Mouse (Mus musculus) CD4-positive naive resting alpha-beta T cell, adult 57 days (primary cell): ENCODE data around the gene Mettl26. TPM values are rescaled to one million over a fixed set of nuclear protein-coding genes. Genes with fewer than 3 reads are reported as not detected.

Source experiments
- total RNA-seq: library from RNA; stranded (reverse); gene quantifications from one replicate; pipeline ENCODE4 v1.2.4, GENCODE M21; 2023

Gene Mettl26
- total RNA-seq = 29.1 TPM

DNA sequence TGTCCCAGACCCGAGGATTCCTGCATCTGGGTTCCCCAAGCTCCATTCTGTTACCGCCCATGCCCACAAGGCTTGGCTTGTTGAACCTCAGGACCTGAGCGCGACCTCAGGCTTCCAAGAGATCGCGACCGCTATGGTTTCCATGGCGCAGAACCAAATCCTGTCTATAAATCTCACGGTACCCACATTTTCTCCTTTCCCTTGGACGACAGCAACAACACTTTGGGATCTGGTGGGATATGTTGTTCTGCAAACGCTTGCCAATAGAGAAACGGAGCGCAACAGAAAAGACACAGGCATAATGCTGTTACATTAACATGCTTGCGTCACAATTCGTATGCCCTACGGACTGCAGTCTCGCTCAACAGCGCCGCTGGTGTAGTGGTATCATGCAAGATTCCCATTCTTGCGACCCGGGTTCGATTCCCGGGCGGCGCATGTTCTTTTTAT lies at the start of gene Mettl26:
TSS of gene Mettl26 (plus strand) at position 354 of the 450 bp plus-strand sequence.

DNA sequence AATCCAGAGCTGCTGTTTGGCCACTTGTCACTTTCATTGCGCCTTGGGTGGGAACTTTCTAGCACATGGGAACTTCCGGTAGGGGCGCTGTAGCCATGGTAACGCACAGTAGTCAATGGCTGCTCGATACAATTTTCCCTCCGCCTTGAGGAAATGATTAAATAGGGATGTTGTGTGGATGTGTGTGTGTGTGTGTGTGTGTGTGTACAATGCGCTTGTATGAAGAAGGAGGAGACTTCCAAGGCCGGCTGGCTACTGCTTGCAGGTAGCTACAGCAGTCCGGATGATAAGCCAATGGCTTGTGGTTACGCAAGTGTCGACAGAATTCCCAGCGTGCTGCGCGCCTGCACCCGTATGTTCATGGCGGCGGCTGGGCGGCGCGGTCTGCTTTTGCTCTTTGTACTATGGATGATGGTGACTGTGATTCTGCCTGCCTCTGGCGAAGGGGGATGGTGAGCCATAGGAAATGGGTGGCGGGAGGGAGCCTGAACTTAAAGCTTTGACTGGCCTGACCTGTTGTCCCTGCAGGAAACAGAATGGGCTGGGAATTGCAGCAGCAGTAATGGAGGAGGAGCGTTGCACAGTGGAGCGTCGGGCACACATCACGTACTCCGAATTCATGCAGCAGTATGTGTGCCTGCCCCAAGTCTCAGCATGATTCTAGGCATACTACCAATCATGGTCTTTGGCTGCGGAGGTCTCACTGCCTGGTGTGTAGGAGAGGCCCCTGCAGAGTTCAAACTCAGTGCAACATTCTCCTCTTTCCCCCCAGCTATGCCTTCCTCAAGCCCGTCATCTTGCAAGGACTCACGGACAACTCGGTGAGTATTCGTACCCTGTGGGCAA lies 45.9 kb upstream of the Mettl26 start, which contains the start of gene Jmjd8:
TSS of gene Jmjd8 (plus strand) at position 156 of the 846 bp plus-strand sequence.

DNA sequence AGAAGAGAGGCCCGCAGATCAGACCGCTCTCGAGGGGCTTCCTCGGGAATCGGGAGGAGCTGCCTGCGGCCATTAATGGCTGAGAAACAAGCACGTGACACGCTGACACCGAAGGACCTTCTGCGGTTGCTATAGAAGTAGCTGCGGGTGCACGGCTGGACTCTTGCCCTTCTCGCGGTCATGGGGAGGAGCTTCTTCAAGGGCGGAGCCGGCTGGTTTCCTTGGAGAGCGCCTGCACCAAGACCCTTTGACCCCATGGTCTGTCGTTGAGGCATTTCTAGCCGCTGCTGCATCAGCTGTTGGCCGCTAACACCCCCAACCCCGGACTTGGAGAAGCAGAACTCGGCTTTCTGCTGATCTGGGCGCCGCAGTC lies 41.6 kb upstream of the Mettl26 start, which contains the start of gene Stub1:
TSS of gene Stub1 (minus strand) at position 114 of the 373 bp plus-strand sequence.

DNA sequence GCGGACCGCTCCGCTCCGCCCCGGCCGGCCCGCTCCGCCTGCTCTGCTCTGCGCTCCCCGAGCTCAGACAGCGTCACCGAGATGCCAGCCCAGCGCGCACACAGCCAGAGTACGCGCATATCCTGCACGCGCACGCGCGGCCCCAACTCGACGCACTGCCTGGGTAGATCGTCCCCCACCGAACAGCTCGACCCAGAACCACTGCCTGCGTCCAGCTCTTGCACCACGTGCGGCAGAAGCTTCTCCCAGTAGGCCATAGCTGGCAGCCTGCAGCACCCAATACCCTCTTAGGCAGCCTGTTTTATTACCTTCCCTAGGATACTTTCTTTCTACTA lies 37.8 kb upstream of the Mettl26 start, which contains the start of gene Rhbdl1:
TSS of gene Rhbdl1 (minus strand) at position 220 of the 335 bp plus-strand sequence.

DNA sequence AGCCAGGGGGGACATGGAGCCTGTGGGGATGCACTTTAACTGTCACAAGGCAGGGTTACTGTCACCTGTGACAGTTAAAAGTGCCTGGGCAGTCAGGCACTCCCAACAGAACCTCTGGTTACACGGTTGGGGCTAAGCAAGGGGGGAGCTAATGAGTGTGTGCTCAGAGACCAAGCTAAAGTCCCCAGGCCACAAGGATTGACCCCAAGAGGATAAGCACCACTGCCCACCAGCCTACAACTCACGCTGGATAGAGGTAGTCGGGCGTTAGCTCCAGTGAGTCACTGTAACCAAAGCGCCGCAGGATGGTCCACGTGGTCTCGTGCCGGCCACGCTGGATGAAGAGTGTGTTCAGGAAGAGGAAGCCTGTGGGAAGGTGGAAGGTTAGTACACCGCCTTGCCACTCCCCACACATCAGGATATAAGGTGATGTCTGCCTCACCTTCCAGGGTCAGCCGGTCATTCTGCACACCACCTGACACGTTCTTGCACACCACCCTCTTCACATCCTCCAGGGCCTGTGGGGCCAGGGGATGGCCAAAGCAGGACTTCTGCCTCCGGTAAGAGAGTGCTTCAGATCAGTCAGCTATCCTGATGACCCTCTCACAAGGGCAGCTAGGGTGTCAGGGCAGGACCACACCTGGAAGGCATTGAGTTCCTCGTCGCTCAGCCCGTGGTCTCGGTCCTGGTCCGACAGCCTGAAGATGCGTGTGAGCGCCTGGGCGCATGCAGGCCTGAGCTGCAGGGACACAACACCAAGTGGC lies 33.6 kb upstream of the Mettl26 start, which contains the start of gene Gm20683:
TSS of gene Gm20683 (minus strand) at position 647 of the 764 bp plus-strand sequence.

DNA sequence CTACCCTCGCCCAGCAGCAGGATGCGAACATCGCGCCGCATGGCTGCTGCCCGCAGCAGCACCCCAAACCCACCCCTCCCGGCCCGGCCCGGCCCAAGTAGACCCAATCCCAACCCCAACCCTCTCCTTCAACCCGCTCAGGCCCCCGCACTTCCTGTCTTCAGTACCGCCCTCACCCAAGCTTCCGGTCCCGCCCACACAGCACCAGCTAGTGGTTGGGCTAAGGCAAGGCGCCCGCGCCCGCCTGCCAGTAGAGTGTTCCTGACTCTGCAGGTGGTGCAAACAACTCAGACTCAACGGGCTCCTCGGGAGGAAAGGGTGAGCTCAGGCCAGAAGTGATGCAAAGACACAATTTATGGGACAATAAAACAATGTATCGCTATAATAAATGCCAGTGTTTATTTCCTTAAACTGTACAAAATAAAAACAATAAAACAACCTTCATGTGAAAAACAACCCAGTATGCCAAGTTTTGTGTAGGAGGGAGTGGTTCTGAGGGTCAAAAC lies 30.4 kb upstream of the Mettl26 start, which contains the start of gene Rhot2:
TSS of gene Rhot2 (minus strand) at position 456 of the 506 bp plus-strand sequence.

DNA sequence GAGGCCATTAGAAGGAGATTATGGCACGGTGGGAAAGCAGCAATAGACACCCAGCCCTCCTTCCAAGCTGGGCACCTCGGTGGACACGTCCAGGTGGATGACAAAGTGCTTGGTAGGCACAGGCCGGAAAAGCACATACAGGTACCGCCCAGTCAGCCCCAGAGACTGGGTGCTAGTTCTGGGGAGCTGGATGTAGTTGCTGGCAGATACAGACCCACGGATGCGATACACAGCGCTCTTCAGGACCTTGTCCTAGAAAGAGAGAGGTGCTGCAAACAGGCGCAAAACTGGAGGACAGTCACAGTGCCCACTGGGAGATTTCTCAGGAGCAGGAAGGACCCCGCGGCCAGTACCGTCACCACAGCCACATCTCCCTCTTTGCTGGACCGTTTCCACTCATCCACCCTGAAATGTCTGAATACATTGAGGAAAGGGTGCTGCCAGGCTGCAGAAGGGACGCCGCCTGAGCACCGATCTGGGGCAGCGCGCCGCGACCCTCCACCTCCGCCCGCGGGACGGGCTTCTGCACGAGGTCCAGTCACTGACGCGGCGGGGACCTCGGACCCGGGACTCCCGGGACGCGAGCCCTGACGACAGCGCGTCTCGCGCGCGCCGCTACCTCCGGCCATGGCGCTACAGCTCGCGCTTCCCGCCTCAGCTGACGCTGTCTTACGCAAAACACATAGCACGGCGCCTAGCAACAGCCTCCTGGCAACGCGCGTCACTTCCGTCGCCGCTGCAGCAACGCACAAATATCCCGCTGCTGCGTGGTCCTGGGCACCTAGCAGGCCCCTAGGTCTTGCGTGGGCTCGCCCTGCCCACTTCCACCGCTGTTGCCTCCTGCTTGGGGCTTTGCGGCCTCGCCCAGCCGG lies 13.8 kb upstream of the Mettl26 start, which contains the start of gene Wdr90:
TSS of gene Wdr90 (minus strand) at position 670 of the 872 bp plus-strand sequence.

DNA sequence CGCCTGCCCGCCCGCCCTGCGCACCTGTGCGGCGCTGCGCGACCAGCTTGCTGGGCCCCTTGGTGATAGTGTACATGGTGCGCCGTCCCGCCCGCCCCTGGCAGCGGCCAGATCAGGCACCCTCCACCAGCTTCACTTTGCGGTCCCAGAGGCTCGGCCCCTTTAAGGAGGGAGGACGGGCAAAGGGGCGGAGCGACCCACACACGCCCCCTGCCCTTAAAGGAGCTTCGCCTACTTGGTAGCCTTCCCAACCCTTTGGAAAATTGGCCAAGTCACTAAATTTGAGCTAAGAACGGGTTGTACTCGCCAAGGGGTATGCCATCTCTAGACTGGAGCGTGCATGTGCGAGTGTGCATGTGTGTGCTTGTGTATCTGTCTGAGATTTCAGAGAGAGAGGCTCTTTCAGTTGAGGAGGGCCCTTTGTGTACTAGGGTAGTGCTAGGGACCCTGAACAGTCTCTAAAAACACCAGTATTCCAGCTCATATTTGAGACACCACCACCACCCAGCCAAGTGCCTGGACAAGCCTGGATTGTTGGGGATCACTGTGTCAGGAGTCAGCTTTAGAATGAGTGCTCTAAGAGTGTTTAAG lies 6.2 kb upstream of the Mettl26 start, which contains the start of gene Mcrip2:
TSS of gene Mcrip2 (minus strand) at position 164 of the 591 bp plus-strand sequence.

DNA sequence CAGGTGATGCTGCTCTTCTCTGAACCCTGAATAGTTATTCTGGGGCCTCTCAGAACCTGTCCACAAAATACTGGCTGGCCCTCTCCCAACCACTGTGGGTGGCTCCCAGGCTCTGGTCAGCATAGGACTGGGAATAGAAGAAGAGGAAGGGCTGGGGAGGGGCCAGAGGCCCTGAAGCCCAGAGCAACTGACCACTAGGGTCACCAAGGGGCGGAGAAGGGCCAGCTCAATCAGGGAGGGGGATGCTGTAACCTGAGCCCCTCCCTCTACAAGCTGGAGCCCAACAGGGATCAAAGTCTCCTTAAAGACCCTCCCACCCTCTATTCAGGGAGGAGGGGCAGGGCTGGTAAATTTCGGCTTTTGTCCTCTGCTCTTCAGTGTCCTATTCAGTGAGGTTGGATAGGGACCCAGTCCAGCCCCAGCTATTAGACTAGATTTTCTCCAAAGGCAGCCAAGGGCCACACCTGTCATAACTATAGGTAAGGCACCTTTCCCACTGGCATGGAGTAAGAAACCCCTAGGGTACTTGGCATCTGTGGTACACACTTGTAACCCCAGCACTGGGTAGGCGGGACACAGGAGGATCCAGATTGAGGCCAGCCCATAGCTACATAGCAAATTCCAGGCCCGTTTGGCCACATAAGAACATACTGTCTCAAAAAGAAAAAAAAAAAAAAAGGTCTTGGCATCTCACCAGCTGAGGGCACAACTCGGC lies 5.5 kb downstream of the Mettl26 start, which contains the start of gene Wfikkn1:
TSS of gene Wfikkn1 (minus strand) at position 663 of the 715 bp plus-strand sequence.

DNA sequence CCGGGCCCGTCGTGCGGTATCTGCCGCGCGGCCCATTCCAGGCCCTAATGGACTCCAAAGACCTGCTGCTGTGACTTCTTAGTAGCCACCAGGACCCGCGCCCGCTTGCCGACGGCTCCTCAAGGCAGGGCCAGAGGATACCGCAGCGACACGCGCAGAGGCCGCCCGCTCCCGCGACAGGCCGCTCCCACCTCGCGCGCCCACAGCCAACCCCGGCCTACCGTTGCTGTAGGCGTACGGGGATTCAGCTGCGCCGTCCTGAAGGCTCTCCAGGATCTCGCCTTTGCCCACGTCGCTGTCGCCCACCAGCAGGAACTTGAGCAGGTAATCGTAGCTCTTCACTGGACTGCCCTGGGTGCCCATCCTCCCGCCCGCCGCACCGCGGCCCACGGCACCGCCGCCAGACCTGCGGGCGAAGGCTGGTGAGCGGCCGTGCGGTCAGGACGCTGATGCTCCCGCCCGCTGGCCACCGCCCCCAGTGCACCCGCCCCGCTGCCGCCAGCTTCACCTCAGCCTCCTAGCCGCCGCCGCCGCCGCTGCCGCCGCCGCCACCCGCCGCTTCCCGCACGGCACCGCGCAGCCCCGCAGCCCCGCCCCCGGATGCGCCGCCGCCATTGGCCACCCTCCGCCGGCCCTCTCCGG lies 44.4 kb downstream of the Mettl26 start, which contains the start of gene Rab40c:
TSS of gene Rab40c (minus strand) at position 584 of the 642 bp plus-strand sequence.

Other genes with a start within 250 kb of the Mettl26 start
- not detected for gene Gng13, start 157.9 kb upstream of the Mettl26 start, total RNA-seq
- gene Chtf18, start 147.7 kb upstream of the Mettl26 start, total RNA-seq = 7.2 TPM
- gene Rpusd1, start 147.4 kb upstream of the Mettl26 start, total RNA-seq = 5.6 TPM
- not detected for gene Mslnl, start 139.0 kb upstream of the Mettl26 start, total RNA-seq
- gene Msln, start 120.7 kb upstream of the Mettl26 start, total RNA-seq = 2.0 TPM
- gene Narfl, start 101.3 kb upstream of the Mettl26 start, total RNA-seq = 18.2 TPM
- gene Haghl, start 89.4 kb upstream of the Mettl26 start, total RNA-seq = 28.0 TPM
- not detected for gene Ccdc78, start 88.5 kb upstream of the Mettl26 start, total RNA-seq
- gene Fam173a, start 82.2 kb upstream of the Mettl26 start, total RNA-seq = 56.0 TPM
- not detected for gene AC134908.4, start 79.4 kb upstream of the Mettl26 start, total RNA-seq
- gene Metrn, start 77.9 kb upstream of the Mettl26 start, total RNA-seq = 22.5 TPM
- gene Fbxl16, start 66.0 kb upstream of the Mettl26 start, total RNA-seq = not detected
- 19.9 TPM for gene Wdr24, start 51.4 kb upstream of the Mettl26 start, total RNA-seq
- 32.6 TPM for gene Jmjd8, start 46.2 kb upstream of the Mettl26 start, total RNA-seq
- gene Stub1, start 41.7 kb upstream of the Mettl26 start, total RNA-seq = 74.2 TPM
- gene Rhbdl1, start 37.8 kb upstream of the Mettl26 start, total RNA-seq = 11.7 TPM
- gene Gm20683, start 33.3 kb upstream of the Mettl26 start, total RNA-seq = 11.6 TPM
- 77.4 TPM for gene Rhot2, start 30.2 kb upstream of the Mettl26 start, total RNA-seq
- gene Wdr90, start 13.6 kb upstream of the Mettl26 start, total RNA-seq = 28.6 TPM
- gene Mcrip2, start 6.3 kb upstream of the Mettl26 start, total RNA-seq = 3.6 TPM
- 9.4 TPM for gene Wfikkn1, start 5.8 kb downstream of the Mettl26 start, total RNA-seq
- 22.2 TPM for gene Rab40c, start 44.7 kb downstream of the Mettl26 start, total RNA-seq
- 56.0 TPM for gene Pigq, start 69.9 kb downstream of the Mettl26 start, total RNA-seq
- gene Nhlrc4, start 69.9 kb downstream of the Mettl26 start, total RNA-seq = not detected
- not detected for gene A930017K11Rik, start 77.5 kb downstream of the Mettl26 start, total RNA-seq
- 40.8 TPM for gene Capn15, start 110.7 kb downstream of the Mettl26 start, total RNA-seq
- 22.1 TPM for gene Rab11fip3, start 194.5 kb downstream of the Mettl26 start, total RNA-seq
- 5.7 TPM for gene Decr2, start 215.3 kb downstream of the Mettl26 start, total RNA-seq
- 5.0 TPM for gene Nme4, start 220.5 kb downstream of the Mettl26 start, total RNA-seq
- 23.6 TPM for gene Tmem8, start 238.2 kb downstream of the Mettl26 start, total RNA-seq
- 41.8 TPM for gene Mrpl28, start 248.4 kb downstream of the Mettl26 start, total RNA-seq